Mouse (Mus musculus) hindbrain, embryonic 14.5 days (tissue): ENCODE measurements at regions not wholly inside any gene's neighbourhood (a gene's known extent, or its start where the extent isn't known, plus 50 kb on each side); places are given as distances from the start of the nearest gene placed in this dataset. TPM values are rescaled to one million over a fixed set of nuclear protein-coding genes. Genes with fewer than 3 reads are reported as not detected.

ENCODE experiments used
- ATAC-seq: fragments of 200-750 bp; cut with Nextera tagmentation; 2 replicates; pipeline ENCODE4 v1.8.0; 2017; ENCODE audit warnings: moderate number of reproducible peaks, mild to moderate bottlenecking, moderate TSS enrichment, moderate library complexity; ENCODE audit not compliant: low FRiP score
- DNase-seq: peaks from one replicate; pipeline ENCODE4 v3.0.0-alpha.2; 2015; ENCODE audit warnings: low spot score
- H3K27ac ChIP-seq: fragments of 300-500 bp; sonication (generic); 2 replicates; pipeline ENCODE4 v1.5.1; 2014; ENCODE audit warnings: mild to moderate bottlenecking, moderate library complexity
- H3K27me3 ChIP-seq: fragments of 300-500 bp; sonication (generic); 2 replicates; pipeline ENCODE4 v1.6.1; 2014; ENCODE audit warnings: mild to moderate bottlenecking, low read length, mixed read lengths; ENCODE audit not compliant: control insufficient read depth, insufficient read depth
- H3K36me3 ChIP-seq: fragments of 300-500 bp; sonication (generic); replicated peaks from 2 replicates; pipeline ENCODE4 v1.6.1; 2014; ENCODE audit not compliant: control insufficient read depth, insufficient read depth
- H3K4me1 ChIP-seq: fragments of 300-500 bp; sonication (generic); replicated peaks from 2 replicates; pipeline ENCODE4 v1.6.1; 2014; ENCODE audit warnings: antibody characterized with exemption, low read length, mixed read lengths; ENCODE audit not compliant: control insufficient read depth, insufficient read depth
- H3K4me2 ChIP-seq: fragments of 300-500 bp; sonication (generic); replicated peaks from 2 replicates; pipeline ENCODE4 v1.6.1; 2014; ENCODE audit warnings: mild to moderate bottlenecking, moderate library complexity
- H3K4me3 ChIP-seq: fragments of 300-500 bp; sonication (generic); replicated peaks from 2 replicates; pipeline ENCODE4 v1.5.1; 2014; ENCODE audit warnings: mild to moderate bottlenecking, low read length
- H3K9ac ChIP-seq: fragments of 300-500 bp; sonication (generic); 2 replicates; pipeline ENCODE4 v1.6.1; 2014
- H3K9me3 ChIP-seq: fragments of 300-500 bp; sonication (generic); 2 replicates; pipeline ENCODE4 v1.6.1; 2016; ENCODE audit warnings: low read length; ENCODE audit not compliant: control insufficient read depth
- microRNA-seq: library from miRNA; unstranded; fragments of <30 nt; microRNA quantifications from one replicate; pipeline ENCODE4, GENCODE M21; 2016

- Histone ChIP-seq H3K4me1 (no peaks in the 10 kb centered on the region), H3K9ac (no peak overlapping the region), H3K27ac (no peak overlapping the region), H3K27me3 (no peaks in the 10 kb centered on the region), H3K4me3 (no peak overlapping the region), H3K36me3 (no peaks in the 10 kb centered on the region), H3K9me3 (no peaks in the 10 kb centered on the region), H3K4me2 (no peak overlapping the region)
- ATAC-seq: no peak
- DNase-seq: no peak
Measured at GRCm38 (mm10) chr19:49615071-49615470, 1063.4 kb downstream of the Sorcs1 start.

Small RNA genes lying in the stretch of these regions (microRNA-seq; reads per million reads assigned to microRNA genes)
- gene Gm27935: not detected
